Mouse (Mus musculus): ENCODE data around the gene Gpbp1. TPM values are rescaled to one million over a fixed set of nuclear protein-coding genes. Genes with fewer than 3 reads are reported as not detected.

The Gpbp1 gene
- polyA plus RNA-seq (2014; fragmentation: Illumina TruSeq; extraction: RNeasy Lipid Tissue Mini Kit (QIAGEN cat#74804); ENCODE audit: low replicate concordance): 281 TPM

DNA sequence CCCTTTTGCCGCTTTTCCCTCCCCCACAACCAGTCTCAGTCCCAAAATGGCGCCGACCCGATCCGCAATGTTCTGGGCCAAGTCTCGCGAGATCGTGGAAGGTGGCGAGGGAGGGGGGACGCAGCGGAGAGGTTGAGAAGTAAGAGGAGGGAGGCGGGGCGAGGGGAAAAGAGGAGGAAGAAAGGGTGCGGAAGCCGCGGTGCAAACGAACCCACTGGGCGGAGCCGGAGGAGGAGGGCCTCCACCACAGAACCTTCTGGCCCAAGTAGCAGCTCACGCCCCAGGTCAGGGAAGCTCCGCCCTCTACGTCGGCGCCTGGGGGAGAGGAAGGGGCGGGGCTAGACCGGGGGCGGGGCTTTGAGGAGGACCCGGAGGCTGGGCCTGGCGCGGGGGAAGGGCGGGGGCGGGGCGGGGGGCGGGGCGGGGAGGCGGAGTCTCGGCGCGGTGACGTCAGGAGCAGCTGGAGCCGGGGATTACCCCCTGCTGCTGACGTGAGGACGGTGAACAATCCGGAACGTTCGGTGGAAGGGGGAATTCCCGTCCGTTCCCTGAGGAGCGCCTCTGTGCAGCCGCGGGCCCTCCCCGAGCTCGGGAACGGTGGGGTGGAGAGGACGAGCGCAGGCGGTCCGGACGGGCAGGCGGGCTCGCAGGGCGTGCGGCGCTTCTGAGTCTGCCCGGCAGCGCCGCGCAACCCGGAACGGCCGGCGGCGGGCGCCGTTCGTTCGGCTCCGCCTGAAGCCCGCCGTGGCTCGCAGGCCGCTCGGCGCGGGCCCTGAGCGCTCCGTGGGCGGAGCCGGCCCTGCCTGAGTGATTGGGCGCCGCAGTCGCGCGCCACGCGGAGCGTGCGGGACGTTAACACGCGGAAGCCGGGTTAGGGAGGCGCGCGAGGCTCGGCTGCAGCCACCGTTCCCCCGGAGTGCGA, at the start of gene Gpbp1:
TSS of gene Gpbp1 (minus strand) at position 310 of the 922 bp plus-strand sequence.

Other genes with a start within 250 kb of the Gpbp1 start
- not detected for gene Actbl2, start 235.1 kb downstream of the Gpbp1 start, polyA plus RNA-seq (2014; fragmentation: Illumina TruSeq; extraction: RNeasy Lipid Tissue Mini Kit (QIAGEN cat#74804); ENCODE audit: low replicate concordance)
- gene Gm49496, start 59.8 kb upstream of the Gpbp1 start, polyA plus RNA-seq (2014; fragmentation: Illumina TruSeq; extraction: RNeasy Lipid Tissue Mini Kit (QIAGEN cat#74804); ENCODE audit: low replicate concordance): not detected
- not detected for gene Gm10198, start 102.7 kb upstream of the Gpbp1 start, polyA plus RNA-seq (2014; fragmentation: Illumina TruSeq; extraction: RNeasy Lipid Tissue Mini Kit (QIAGEN cat#74804); ENCODE audit: low replicate concordance)
- gene Mier3, start 190.9 kb upstream of the Gpbp1 start, polyA plus RNA-seq (2014; fragmentation: Illumina TruSeq; extraction: RNeasy Lipid Tissue Mini Kit (QIAGEN cat#74804); ENCODE audit: low replicate concordance): 49.4 TPM